Mouse (Mus musculus) hindbrain, embryonic 12.5 days (tissue): ENCODE results near the gene Dnlz. TPM values are rescaled to one million over a fixed set of nuclear protein-coding genes. Genes with fewer than 3 reads are reported as not detected.

Experiments
- ATAC-seq: fragments of 200-750 bp; cut with Nextera tagmentation; 2 replicates; pipeline ENCODE4 v1.8.0; 2017; ENCODE audit warnings: moderate TSS enrichment; ENCODE audit not compliant: low FRiP score
- H3K27ac ChIP-seq: fragments of 300-500 bp; sonication (generic); 2 replicates; pipeline ENCODE4 v1.5.1; 2016; ENCODE audit warnings: mild to moderate bottlenecking
- H3K27me3 ChIP-seq: fragments of 300-500 bp; sonication (generic); 2 replicates; pipeline ENCODE4 v1.6.1; 2016; ENCODE audit warnings: mild to moderate bottlenecking
- H3K36me3 ChIP-seq: fragments of 300-500 bp; sonication (generic); 2 replicates; pipeline ENCODE4 v1.6.1; 2016; ENCODE audit warnings: mild to moderate bottlenecking
- H3K4me1 ChIP-seq: fragments of 300-500 bp; sonication (generic); 2 replicates; pipeline ENCODE4 v1.6.1; 2016
- H3K4me2 ChIP-seq: fragments of 300-500 bp; sonication (generic); replicated peaks from 2 replicates; pipeline ENCODE4 v1.6.1; 2016; ENCODE audit warnings: mild to moderate bottlenecking
- H3K4me3 ChIP-seq: fragments of 300-500 bp; sonication (generic); 2 replicates; pipeline ENCODE4 v1.5.1; 2016; ENCODE audit warnings: mild to moderate bottlenecking
- H3K9ac ChIP-seq: fragments of 300-500 bp; sonication (generic); 2 replicates; pipeline ENCODE4 v1.6.1; 2016; ENCODE audit warnings: mild to moderate bottlenecking, moderate library complexity
- H3K9me3 ChIP-seq: fragments of 300-500 bp; sonication (generic); replicated peaks from 2 replicates; pipeline ENCODE4 v1.6.1; 2016; ENCODE audit warnings: mild to moderate bottlenecking
- WGBS: fragments of 180-500 bp; shearing (Covaris S2); methylation state at CpG from one replicate; pipeline ENCODE4 v1.1.7; 2016; 5-methylcytosine and 5-hydroxymethylcytosine counted together
- polyA plus RNA-seq: library from polyadenylated mRNA; unstranded; fragments of >200 nt; fragmentation: Nextera tagmentation; extraction: Ambion mirVana; gene quantifications from 2 replicates; pipeline ENCODE4 v1.2.1, GENCODE M21; 2016

Dnlz gene
- polyA plus RNA-seq, 1 experiment from 2014 or later: 34.7 TPM

- Histone ChIP-seq H3K27me3 (no peaks in the 10 kb centered on the region), H3K4me2 (no peak overlapping the region), H3K9me3 (no peaks in the 10 kb centered on the region), H3K4me1 (peaks cover 30% of the 10 kb centered on the region), H3K4me3 (no peak overlapping the region), H3K36me3 (peaks cover 9% of the 10 kb centered on the region), H3K9ac (0 out of 2 replicates have a peak overlapping the region, but pooled peaks have one; percentile 13), H3K27ac (no peak overlapping the region)
- no peak for ATAC-seq
- 92% methylated on average over 4 of the region's 4 CpGs for WGBS
These were observed 2.5 kb upstream of the Dnlz start for GRCm38 (mm10) chr2:26354401-26354800.

- Histone ChIP-seq H3K4me1 (peaks cover 30% of the 10 kb centered on the region), H3K27me3 (no peaks in the 10 kb centered on the region), H3K27ac (no peak overlapping the region), H3K4me2 (peak overlapping the region; percentile 96), H3K9me3 (no peaks in the 10 kb centered on the region), H3K4me3 (peak overlapping the region; percentile 78), H3K36me3 (peaks cover 20% of the 10 kb centered on the region), H3K9ac (peak overlapping the region; percentile 91)
- no peak for ATAC-seq
- 83% methylated on average over 11 of the region's 11 CpGs for WGBS
These were observed 1.4 kb upstream of the Dnlz start for GRCm38 (mm10) chr2:26353066-26353980.

DNA sequence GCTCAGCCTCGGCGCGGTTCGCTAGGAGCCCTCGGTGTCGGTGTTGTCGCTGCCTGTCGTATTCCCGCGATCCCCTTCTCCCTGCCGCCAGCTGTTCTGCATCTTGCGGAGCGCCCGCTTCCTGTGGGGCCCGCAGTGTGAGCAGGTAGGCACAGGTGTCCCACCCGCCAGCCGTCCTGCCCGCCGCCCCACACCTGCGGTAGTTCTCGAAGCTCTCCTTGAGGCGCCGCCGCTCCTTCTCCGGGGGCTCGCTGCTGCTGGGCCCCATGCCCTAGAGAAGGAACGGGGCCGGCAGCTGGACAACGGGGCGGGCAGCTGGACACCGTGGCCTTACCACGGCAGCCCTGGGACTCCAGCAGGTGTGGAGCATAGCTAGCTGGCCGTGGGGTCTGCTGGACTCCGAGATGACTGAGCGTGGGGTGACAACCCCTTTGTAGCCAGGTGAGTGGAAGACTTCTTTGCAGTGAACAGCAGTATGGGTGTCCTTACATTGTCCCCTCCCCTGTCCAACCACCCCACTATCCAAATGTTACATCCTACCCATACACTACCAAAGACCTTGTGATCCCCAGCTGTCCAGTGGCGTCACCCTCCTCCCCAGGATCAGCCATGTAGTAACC, 491 bp upstream of the Dnlz start:
- 2% methylated on average over 36 of the region's 36 CpGs for WGBS
- peak; percentile 41 for ATAC-seq

GRCm38 (mm10) chr2:26348241-26348640, 3.7 kb downstream of the Dnlz start:
- no peak for ATAC-seq
- WGBS: 72% methylated on average over 6 of the region's 6 CpGs
- peak overlapping the region; percentile 7; the same call in 1 of the 2 replicates for H3K27ac ChIP-seq
- H3K9ac ChIP-seq: no peak overlapping the region
- H3K4me3 ChIP-seq: no peak overlapping the region
- H3K4me2 ChIP-seq: no peak overlapping the region
- peaks cover 71% of the 10 kb centered on the region for H3K36me3 ChIP-seq
- H3K27me3 ChIP-seq: no peaks in the 10 kb centered on the region
- H3K4me1 ChIP-seq: peaks cover 21% of the 10 kb centered on the region
- H3K9me3 ChIP-seq: no peaks in the 10 kb centered on the region

More for the DNA sequence above, 491 bp upstream of the Dnlz start:
- Histone ChIP-seq H3K36me3 (peaks cover 29% of the 10 kb centered on the region), H3K4me2 (peak overlapping the region; percentile 96), H3K4me3 (peak overlapping the region; percentile 78), H3K4me1 (peaks cover 26% of the 10 kb centered on the region), H3K27me3 (no peaks in the 10 kb centered on the region), H3K9me3 (no peaks in the 10 kb centered on the region), H3K9ac (peak overlapping the region; percentile 91), H3K27ac (peak overlapping the region; percentile 75)

- H3K27ac ChIP-seq: no peak overlapping the region
- H3K4me2 ChIP-seq: no peak overlapping the region
- no peaks in the 10 kb centered on the region for H3K4me1 ChIP-seq
- H3K9ac ChIP-seq: no peak overlapping the region
- no peak for ATAC-seq
- no peak overlapping the region for H3K4me3 ChIP-seq
- H3K36me3 ChIP-seq: peaks cover 95% of the 10 kb centered on the region
- H3K9me3 ChIP-seq: no peaks in the 10 kb centered on the region
- WGBS: 72% methylated on average over 11 of the region's 11 CpGs
- no peaks in the 10 kb centered on the region for H3K27me3 ChIP-seq
These were observed 9.1 kb downstream of the Dnlz start for GRCm38 (mm10) chr2:26342609-26343490.

DNA sequence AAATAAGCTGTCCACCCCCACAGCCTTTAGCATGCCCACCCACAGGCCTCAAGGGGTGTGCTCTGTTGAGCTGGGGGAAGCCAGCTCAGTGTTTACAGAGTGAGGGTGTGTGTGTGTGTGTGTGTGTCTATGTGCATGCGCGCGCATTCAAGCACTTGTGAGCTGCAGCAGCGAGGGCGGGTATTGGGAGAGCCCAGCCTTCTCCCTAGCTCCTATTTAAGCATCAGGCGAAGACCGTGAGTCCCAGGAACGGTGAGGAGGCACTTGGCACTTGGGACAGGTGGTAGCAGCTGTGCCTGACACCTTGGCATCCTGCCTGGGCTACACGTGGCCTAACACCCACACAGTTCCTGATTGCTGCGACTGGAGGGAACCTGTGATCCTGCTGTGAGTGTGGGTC, 9.9 kb downstream of the Dnlz start:
- peak overlapping the region; percentile 30; the same call in 1 of the 2 replicates for H3K27ac ChIP-seq
- no peaks in the 10 kb centered on the region for H3K4me1 ChIP-seq
- WGBS: 83% methylated on average over 10 of the region's 10 CpGs
- H3K4me3 ChIP-seq: no peak overlapping the region
- H3K9me3 ChIP-seq: no peaks in the 10 kb centered on the region
- H3K36me3 ChIP-seq: peaks cover 87% of the 10 kb centered on the region
- 0 out of 2 replicates have a peak overlapping the region, but pooled peaks have one; percentile 2 for H3K9ac ChIP-seq
- no peak overlapping the region for H3K4me2 ChIP-seq
- H3K27me3 ChIP-seq: no peaks in the 10 kb centered on the region
- no peak for ATAC-seq

DNA sequence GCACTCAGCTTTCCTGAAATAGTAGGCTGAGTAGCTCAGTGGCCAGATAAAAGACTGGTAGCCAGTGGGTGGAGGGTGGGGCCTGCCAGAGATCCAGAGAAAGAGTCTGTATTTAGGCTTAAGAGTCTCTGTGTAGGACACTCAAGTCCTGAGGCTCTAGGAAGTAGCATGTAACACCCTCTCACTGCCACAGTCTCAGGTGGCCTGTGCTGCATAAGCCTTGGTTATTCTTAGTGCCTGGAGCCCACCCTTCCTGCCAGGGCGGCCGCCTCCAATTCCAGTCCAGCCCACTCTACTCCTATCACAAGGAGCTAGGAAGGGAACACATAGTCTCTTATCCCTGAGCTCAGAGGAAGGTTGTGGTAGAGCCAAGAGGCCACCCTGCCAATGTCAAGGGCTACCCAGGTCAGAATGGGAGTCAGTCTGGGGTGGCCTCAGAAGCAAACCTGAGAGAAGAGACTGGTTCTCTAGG, 10.4 kb downstream of the Dnlz start:
- H3K9ac ChIP-seq: no peak overlapping the region
- H3K36me3 ChIP-seq: peaks cover 82% of the 10 kb centered on the region
- no peak overlapping the region for H3K4me2 ChIP-seq
- H3K27me3 ChIP-seq: no peaks in the 10 kb centered on the region
- no peaks in the 10 kb centered on the region for H3K4me1 ChIP-seq
- ATAC-seq: no peak
- H3K27ac ChIP-seq: no peak overlapping the region
- no peak overlapping the region for H3K4me3 ChIP-seq
- WGBS: 91% methylated on average over 2 of the region's 2 CpGs
- no peaks in the 10 kb centered on the region for H3K9me3 ChIP-seq

DNA sequence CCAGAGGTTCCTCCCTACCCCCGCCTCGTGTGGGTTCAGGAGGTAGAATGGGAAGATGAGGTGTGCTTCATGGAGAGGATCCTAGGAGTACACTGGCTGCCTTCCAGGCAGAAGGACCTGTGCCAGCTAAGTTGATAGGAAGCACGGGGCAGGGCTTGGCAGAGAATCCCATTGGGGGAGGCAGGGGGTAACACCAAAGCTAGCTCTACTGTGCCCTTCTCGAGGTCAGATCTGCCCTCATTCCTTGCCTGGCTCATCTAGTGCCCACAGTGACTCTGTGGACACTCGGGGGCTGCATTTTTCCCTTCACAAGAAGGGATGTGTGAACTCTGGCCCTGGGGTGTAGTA, 12.7 kb downstream of the Dnlz start:
- Histone ChIP-seq H3K27me3 (no peaks in the 10 kb centered on the region), H3K4me3 (no peak overlapping the region), H3K36me3 (peaks cover 59% of the 10 kb centered on the region), H3K4me2 (no peak overlapping the region), H3K9ac (no peak overlapping the region), H3K27ac (no peak overlapping the region), H3K4me1 (no peaks in the 10 kb centered on the region), H3K9me3 (no peaks in the 10 kb centered on the region)
- 94% methylated on average over 5 of the region's 5 CpGs for WGBS
- ATAC-seq: no peak

GRCm38 (mm10) chr2:26338302-26339203, 13.4 kb downstream of the Dnlz start:
- no peak overlapping the region for H3K9ac ChIP-seq
- ATAC-seq: no peak
- no peak overlapping the region for H3K27ac ChIP-seq
- no peaks in the 10 kb centered on the region for H3K4me1 ChIP-seq
- H3K36me3 ChIP-seq: peaks cover 53% of the 10 kb centered on the region
- H3K4me3 ChIP-seq: no peak overlapping the region
- no peaks in the 10 kb centered on the region for H3K27me3 ChIP-seq
- H3K9me3 ChIP-seq: no peaks in the 10 kb centered on the region
- H3K4me2 ChIP-seq: no peak overlapping the region
- WGBS: 72% methylated on average over 9 of the region's 13 CpGs

DNA sequence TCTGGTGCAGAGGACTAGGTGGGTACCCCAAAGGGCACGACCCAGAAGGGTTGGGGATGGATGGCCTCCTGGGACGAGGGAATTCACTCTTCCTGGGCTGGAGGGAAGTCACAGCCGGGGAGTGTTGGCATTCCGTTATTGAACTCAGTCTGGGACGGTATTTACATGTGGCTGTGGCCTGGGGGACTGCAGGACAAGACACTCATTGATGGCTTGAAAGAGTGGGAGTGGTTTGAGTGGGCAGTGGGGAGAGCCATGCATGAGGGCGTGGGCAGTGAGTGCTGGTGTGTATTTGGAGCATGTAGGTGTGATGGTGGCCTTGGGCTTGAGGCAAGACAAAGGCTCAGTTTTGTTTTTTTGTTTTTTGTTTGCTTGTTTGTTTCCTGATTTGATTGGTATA, 21.2 kb downstream of the Dnlz start:
- Histone ChIP-seq H3K4me2 (no peak overlapping the region), H3K9me3 (no peaks in the 10 kb centered on the region), H3K9ac (0 out of 2 replicates have a peak overlapping the region, but pooled peaks have one; percentile 24), H3K36me3 (peaks cover 63% of the 10 kb centered on the region), H3K27me3 (no peaks in the 10 kb centered on the region), H3K27ac (no peak overlapping the region), H3K4me3 (no peak overlapping the region), H3K4me1 (no peaks in the 10 kb centered on the region)
- no peak for ATAC-seq
- WGBS: 73% methylated on average over 6 of the region's 6 CpGs

GRCm38 (mm10) chr2:26330056-26330468, 21.8 kb downstream of the Dnlz start:
- peak; percentile 55 for ATAC-seq
- WGBS: 90% methylated on average over 4 of the region's 4 CpGs
- H3K4me2 ChIP-seq: no peak overlapping the region

More at GRCm38 (mm10) chr2:26330056-26330468, 21.8 kb downstream of the Dnlz start:
- H3K9me3 ChIP-seq: no peaks in the 10 kb centered on the region
- H3K27me3 ChIP-seq: no peaks in the 10 kb centered on the region
- H3K4me3 ChIP-seq: no peak overlapping the region
- H3K36me3 ChIP-seq: peaks cover 69% of the 10 kb centered on the region
- no peak overlapping the region for H3K27ac ChIP-seq
- H3K9ac ChIP-seq: 0 out of 2 replicates have a peak overlapping the region, but pooled peaks have one; percentile 24
- no peaks in the 10 kb centered on the region for H3K4me1 ChIP-seq
